Mouse (Mus musculus) natural killer cell, adult 2 months (primary cell): ENCODE measurements around the gene Zscan5b.
"Not testable (repeated sequence)": the region's sequence is repeated elsewhere in the genome, so short reads cannot be mapped to it uniquely, and the experiment has no call there.

Experiments
- DNase-seq, 2 experiments: peaks; one replicate each; pipeline ENCODE4 v3.0.0; 2022; ENCODE audit warnings: low spot score in 2 of 2

Gene Zscan5b

GRCm38 (mm10) chr7:6221978-6222377 is at the start of gene Zscan5b:
Zscan5b (plus strand) TSS chr7:6222278.
- DNase-seq = no peak

DNA sequence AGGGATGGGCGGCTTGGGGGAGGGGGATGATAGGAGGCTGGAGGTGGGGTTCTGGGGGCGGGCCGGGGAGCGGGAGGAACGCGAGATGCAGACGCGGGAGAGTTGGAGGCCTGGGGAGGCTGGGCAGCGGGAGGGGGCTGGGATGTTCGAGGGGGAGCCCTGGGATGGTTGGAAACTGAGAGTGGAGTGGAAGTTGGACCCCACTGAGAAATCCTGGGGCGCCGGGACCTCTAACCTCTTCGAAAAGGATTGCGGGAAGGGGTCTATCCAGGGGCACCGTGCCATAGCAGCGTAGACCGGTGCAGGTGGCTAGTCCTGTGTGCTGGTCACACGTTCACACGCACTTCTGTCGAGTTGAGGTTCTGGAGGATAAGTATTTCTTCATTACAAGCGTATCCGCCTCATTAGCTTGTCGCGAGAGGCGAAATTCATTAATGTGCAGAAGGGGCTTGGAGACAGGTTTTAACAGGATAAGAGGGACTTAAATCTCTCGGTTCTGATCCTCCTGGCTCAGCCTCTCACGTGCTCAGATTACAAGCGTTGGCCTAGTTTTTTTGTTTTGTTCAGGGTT is 49.3 kb upstream of the Zscan5b start:
- no peak for DNase-seq

DNA sequence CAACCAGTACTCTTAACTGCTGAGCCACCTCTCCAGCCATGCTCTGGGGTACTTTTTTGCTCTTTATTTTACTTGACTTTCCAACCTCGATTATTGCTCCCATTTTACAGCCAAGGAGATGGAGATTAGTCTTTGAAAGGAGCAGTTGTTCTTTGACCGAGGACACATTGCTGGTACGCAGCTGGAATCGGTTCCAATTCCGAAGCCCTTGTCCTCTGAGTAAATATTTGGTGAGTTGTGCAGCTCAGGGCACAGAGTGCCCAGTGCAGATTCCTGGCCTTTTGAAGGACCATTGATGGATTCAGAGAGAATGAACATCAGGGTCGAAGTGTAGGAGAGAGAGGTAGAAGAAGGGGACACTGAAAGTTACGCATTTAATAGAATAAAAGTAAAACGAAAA is 48.2 kb upstream of the Zscan5b start:
- no peak for DNase-seq

DNA sequence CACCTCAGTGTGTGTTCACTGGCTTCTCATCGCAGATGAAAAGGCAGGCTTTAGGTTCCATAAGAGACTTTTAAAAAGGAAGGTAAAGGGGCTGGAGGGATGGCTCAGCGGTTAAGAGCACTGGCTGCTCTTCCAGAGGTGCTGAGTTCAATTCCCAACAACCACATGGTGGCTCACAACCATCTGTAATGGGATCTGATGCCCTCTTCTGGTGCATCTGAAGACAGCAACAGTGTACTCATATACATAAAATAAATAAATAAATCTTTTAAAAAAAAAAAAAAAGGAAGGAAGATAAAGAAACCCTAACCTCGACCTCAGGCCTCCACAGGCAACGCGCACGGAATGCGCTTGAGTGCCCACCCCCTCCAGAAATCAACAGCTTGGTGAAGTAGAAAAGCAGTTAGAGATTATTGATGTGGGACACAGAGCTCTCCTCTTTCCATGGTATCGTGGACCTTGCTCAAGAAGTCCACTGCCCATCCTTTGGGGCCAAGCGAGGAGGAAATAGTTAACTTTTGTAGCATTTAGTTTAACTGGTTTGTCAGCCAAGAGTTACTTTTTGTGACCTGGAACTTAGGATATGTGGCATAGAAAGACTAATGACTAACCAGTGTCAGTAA is 47.6 kb upstream of the Zscan5b start:
- DNase-seq = peak in 1 of 2 experiments; percentile 8

DNA sequence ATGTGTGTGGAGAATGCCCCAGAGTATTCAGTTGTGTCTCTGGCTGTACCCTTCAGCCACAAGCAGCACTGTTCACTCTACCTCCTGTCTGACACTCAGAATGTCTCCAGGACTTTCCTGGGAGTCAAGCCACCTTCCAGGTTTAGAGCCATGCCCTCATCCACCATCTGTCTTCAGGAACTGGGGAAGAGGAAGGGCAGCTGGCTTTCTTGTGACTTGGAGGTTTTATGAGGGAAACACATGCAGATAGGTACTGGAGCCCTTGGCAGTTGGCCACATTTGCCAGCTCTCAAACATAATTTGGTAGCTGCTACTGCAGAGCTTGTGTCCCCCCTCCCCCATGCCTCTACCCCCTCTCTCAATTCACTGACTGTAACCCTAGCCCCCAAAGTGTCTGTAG is 43.1 kb upstream of the Zscan5b start:
- DNase-seq = no peak

- DNase-seq = no peak
These were observed 39.2 kb upstream of the Zscan5b start for GRCm38 (mm10) chr7:6182882-6183281.

DNA sequence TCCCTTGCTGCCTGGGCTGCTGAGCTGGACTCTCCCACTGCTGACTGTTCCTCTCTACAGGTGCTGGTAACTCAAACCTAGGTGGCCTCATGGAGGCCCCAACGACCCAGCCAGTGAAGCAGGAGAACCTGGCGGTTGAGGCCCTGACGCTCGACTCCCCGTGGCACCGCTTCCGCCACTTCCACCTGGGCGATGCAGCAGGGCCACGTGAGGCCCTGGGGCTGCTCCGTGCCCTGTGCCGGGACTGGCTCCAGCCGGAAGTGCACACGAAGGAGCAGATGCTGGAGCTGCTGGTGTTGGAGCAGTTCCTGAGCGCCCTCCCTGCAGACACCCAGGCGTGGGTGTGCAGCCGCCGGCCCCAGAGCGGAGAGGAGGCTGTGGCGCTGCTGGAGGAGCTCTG is 38.3 kb upstream of the Zscan5b start:
- DNase-seq = no peak

DNA sequence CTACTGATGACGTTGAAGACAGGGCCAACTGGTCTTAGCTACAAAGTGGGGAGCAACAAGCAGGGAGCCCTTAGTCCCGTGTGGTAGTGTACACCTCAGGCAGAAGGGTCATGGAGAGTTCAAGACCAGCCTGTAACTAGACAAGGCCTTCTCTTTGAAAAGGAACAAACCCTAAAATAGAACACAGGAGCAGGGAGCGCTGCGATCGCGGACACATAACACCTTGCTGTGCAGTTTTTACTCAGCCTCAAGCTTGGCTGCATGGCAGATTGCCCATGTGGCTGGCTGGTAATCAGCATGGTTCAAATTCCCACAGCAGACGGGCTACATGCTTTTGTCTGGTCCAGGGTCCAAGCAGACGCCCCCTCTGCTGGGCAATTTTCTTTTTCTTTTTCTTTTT is 37.6 kb upstream of the Zscan5b start:
- DNase-seq = no peak

DNA sequence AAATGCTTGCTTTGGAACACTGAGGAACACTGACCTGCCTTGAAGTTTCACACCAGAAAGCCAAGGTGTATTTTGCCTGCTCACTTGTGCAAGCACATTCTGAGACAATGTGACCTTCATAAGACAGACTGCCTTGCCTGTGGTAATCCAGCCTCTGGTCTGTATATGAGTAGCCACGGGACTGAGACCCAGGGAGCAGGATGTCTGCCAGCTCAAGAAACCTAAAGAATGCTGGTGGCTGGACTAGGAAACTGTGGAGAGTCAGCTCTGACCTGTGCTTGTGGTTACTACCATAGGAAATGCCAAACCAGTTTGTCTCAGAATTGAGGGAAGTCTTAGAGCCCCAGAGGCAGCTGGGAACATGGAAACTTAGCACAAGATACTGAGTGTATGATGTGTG is 36.7 kb upstream of the Zscan5b start:
- no peak for DNase-seq

GRCm38 (mm10) chr7:6186176-6186575 is 35.9 kb upstream of the Zscan5b start:
- no peak for DNase-seq

DNA sequence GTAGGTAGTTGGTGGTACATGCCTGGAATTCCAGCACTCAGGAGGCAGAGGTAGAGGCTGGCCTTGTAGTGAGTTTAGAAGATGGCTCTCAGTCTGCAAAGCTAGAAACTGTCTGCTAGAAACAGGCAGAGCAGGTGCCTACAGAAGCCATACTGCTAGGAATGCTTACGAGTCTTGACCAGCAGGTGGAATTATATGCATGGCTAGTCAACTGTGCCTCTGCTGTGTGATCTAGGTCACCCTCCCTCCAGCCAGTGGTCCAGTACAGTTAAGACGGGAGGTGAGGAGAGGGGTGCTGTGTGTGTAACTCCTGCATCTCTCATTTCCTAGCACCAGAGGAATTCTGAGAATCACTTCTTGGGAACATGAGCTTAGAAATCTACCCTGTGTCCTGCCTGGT is 35.3 kb upstream of the Zscan5b start:
- DNase-seq = no peak

DNA sequence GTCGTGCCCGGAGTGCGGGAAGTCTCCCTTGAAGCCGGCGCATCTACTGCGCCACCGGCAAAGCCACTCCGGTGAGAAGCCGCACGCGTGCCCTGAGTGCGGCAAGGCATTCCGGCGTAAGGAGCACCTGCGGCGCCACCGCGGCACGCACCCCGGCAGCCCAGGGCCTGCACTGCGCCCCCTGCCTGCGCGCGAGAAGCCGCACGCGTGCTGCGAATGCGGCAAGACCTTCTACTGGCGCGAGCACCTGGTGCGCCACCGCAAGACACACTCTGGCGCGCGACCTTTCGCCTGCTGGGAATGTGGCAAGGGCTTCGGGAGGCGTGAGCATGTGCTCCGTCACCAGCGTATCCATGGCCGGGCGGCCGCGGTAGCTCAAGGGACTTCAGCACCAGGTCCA is 32.5 kb upstream of the Zscan5b start:
- no peak for DNase-seq

DNA sequence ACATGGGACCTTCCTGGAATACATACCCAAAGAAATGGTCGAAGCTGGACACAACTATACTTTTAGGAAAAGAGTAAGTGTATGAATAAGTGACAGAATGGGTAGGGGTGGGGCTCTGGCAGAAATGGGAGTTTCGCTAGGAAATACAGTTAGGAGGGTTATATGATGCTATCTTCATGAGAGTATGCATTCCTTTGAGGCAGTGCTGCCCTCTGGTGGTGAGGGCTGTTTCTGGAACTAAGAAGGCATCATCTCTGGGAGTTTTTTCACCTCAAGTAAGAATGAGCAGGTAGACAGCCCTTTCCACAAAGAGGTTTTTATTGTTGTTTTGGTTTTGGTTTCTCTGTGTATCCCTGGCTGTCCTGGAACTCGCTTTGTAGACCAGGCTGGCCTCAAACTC is 30.7 kb upstream of the Zscan5b start:
- DNase-seq = peak; percentile 45 to 69

DNA sequence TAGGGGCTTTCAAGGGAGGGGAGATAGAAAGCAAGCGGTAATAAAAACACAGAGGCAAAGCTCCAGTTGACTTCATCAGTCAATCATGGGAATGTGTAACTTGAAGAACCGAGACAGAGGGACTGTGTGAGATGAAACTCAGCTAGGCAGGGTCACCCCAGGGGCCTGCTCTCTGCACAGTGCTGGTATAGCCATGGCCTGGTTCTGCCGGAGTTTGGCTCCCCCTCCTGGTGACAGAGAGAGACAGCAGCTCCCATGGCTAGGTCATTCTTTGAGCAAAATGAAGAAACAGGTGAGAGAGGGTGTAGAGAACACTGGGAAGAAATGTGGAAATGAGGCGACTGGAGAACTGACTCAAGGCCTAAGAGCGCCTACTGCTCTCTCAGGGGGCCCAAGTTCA is 27.9 kb upstream of the Zscan5b start:
- DNase-seq = peak; percentile 31 to 57

DNA sequence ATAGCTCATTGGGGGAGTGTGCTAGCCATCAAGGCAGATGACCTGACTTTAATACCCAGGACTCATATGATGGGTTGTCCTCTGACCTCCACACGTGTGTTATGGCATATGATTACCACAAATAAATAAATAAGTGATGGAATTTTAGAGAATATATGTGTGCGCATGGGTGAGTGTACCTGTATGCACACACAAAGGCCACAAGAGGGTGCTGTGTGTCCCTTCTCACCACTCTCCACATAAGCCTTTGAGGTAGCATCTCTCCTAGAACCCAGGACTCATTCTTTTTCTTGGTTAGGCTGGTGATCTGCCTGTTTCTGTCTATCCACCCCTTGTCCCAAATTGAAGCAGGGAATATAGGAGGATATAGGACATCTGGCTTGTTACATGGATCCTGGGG is 26.3 kb upstream of the Zscan5b start:
- DNase-seq = no peak

GRCm38 (mm10) chr7:6196790-6197189 is 25.3 kb upstream of the Zscan5b start, which contains the start of gene Galp:
Galp (plus strand) TSS chr7:6197090.
- no peak for DNase-seq

- no peak for DNase-seq
These were observed 17.9 kb upstream of the Zscan5b start for GRCm38 (mm10) chr7:6204200-6204599.

GRCm38 (mm10) chr7:6213144-6213543 is 8.9 kb upstream of the Zscan5b start:
- peak; percentile 2 to 5 for DNase-seq

DNA sequence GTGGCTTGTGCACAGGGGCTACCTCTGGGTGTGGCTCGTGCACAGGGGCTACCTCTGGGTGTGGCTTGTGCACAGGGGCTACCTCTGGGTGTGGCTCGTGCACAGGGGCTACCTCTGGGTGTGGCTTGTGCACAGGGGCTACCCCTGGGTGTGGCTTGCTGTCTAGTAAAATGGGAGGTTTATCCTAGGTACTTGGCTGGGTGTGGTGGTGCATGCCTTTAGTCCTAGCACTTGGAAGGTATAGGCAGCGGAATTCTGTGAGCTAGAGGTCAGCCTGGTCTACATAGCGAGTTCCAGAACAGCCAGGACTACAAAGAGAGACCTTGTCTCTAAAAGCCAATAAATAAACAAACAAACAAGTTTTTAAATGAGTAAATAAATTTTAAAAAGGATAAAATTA is 7.4 kb upstream of the Zscan5b start:
- DNase-seq = not testable (repeated sequence)

- no peak for DNase-seq
These were observed 1.9 kb upstream of the Zscan5b start for GRCm38 (mm10) chr7:6220147-6220546.

- not testable (repeated sequence) for DNase-seq
These were observed 6.4 kb downstream of the Zscan5b start for GRCm38 (mm10) chr7:6228491-6228890.

DNA sequence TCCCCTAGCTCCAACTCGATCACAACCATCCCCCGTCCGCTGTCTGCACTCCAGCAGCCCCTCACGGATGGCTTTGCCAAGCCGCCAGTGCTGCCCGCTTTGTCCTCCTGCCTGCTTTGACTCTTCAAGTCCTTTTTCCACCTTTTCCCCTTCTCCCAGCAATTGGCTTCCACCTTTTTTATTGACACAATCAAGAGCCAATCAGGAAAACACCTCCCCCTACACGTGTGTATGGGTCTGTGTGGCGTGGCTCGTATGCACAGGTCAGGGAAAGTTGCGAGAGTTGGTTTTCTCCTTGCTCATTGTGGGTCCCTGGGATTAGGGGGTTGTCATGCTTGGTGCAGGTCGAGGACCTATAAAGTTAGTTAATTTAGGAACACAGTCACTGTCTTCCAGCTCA is 17.7 kb downstream of the Zscan5b start:
- no peak for DNase-seq

- peak; percentile 49 to 52 for DNase-seq
These were observed 18.9 kb downstream of the Zscan5b start for GRCm38 (mm10) chr7:6240841-6241425.
